Mouse (Mus musculus): ENCODE results near the gene Id2.

DNA sequence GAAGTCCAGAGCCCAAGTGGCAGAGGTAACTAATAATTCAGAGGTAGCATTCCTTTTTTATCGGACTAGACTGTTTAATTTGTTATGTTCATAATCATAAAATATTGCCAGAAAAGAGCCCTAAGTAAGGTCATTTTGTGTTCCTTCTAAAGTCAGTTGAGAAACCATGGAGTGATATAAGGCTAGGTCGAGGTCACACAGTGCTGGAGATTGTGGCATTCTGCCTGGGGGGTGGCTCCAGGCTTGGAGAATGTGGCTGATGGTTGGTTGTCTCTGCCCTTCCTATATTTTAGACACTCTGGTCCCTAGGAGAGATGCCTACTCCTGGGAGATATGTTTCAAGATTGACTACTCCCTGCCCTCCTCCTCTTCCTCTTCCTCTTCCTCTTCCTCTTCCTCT is 16.4 kb upstream of the Id2 start:
- TF ChIP-seq GATA1 (IDR thresholded peaks at IDR 0.05; ENCODE audit: low read length) (no peak), TAL1 (IDR thresholded peaks at IDR 0.05; ENCODE audit: low read length) (no peak)

Data from erythroblast, embryonic 14.5 days (primary cell).